Comparison of ENCODE assay signal across 20 mouse cellular contexts in the genomic region with DNA sequence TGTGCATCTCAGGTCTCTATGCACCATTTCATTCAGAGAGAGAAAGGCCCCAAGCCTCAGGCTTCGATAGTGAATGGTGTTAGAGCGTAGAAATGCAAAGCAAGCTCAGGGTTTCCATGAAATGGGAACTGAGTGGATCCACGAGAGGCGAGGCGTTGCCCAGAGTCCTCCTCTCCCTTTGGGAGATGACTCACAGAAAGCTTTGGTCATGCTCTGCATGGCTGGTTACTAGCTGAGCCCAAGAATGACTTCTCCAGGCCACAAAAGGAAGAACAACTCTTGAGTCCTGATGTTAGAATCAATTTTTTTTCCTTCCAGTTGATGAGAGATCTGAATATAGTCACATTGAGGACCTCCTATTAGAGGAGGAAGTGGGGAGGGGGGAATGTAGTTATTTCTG.
A peak's percentile ranks its signal among the peaks of the same experiment; 100 is the strongest.
DNase-seq lines count a peak whose midpoint lies in the region; ATAC-seq and TF ChIP-seq lines count a peak whose summit lies in the region.
"Had no signal": no experiment of that assay in that cellular context is flagged by ENCODE, and none has a peak within 500 bp of the region (broad histone marks: within the 10 kb centered on the region; RNA-seq: fewer than 3 reads in every experiment).

No protein-coding gene starts in this region.

- peak overlapping the region; percentile 49; the same call in 1 of the 2 replicates for H3K27ac ChIP-seq in embryonic fibroblast, embryonic 13.5 days (ENCODE audit: insufficient read depth, low read length)
- no peak overlapping the region for H3K27ac ChIP-seq in limb, embryonic 10.5 days
- H3K27ac ChIP-seq in liver, embryonic 12.5 days, result no peak overlapping the region
- H3K27ac ChIP-seq: embryonic facial prominence, embryonic 10.5 days; liver, embryonic 13.5 days; midbrain, embryonic 10.5 days; stomach, postnatal 0 days had no signal

- H3K9ac ChIP-seq in liver, embryonic 12.5 days, result no peak overlapping the region
- H3K9ac ChIP-seq: liver, embryonic 13.5 days had no signal

- H3K9me3 ChIP-seq in limb, embryonic 10.5 days (replicated peaks), result no peaks in the 10 kb centered on the region
- H3K9me3 ChIP-seq in liver, embryonic 12.5 days (replicated peaks), result no peaks in the 10 kb centered on the region
- H3K9me3 ChIP-seq: embryonic facial prominence, embryonic 10.5 days; liver, embryonic 13.5 days; midbrain, embryonic 10.5 days had no signal

- TF ChIP-seq CTCF in embryonic fibroblast, embryonic 13.5 days (IDR thresholded peaks at IDR 0.05; ENCODE audit: borderline replicate concordance, insufficient read depth, low read length), result no peak

- WGBS in limb, embryonic 10.5 days, result 91% methylated on average over 5 of the region's 5 CpGs
- WGBS in liver, embryonic 12.5 days (ENCODE audit: insufficient replicate concordance), result 60% methylated on average over 5 of the region's 5 CpGs

- no peak overlapping the region for H3K4me3 ChIP-seq in embryonic fibroblast, embryonic 13.5 days (ENCODE audit: insufficient read depth, low read length)
- no peak overlapping the region for H3K4me3 ChIP-seq in limb, embryonic 10.5 days
- H3K4me3 ChIP-seq in liver, embryonic 12.5 days, result no peak overlapping the region
- H3K4me3 ChIP-seq: embryonic facial prominence, embryonic 10.5 days; liver, embryonic 13.5 days; midbrain, embryonic 10.5 days had no signal

- no peak for ATAC-seq in liver, embryonic 12.5 days
- ATAC-seq: hindbrain, embryonic 16.5 days; lung, postnatal 0 days had no signal

- H3K36me3 ChIP-seq in limb, embryonic 10.5 days, result no peaks in the 10 kb centered on the region
- no peaks in the 10 kb centered on the region for H3K36me3 ChIP-seq in liver, embryonic 12.5 days
- H3K36me3 ChIP-seq: embryonic facial prominence, embryonic 10.5 days; liver, embryonic 13.5 days; midbrain, embryonic 10.5 days had no signal

- intact Hi-C loops in heart, postnatal 10 days (cut with DNase I), result no loop called here

- no peak for TF ChIP-seq POLR2A in embryonic fibroblast, embryonic 13.5 days (IDR thresholded peaks at IDR 0.05; ENCODE audit: low read depth, low read length)

- H3K27me3 ChIP-seq in limb, embryonic 10.5 days (ENCODE audit: low read depth, poor library complexity, severe bottlenecking), result no peaks in the 10 kb centered on the region
- no peaks in the 10 kb centered on the region for H3K27me3 ChIP-seq in liver, embryonic 12.5 days (replicated peaks)
- H3K27me3 ChIP-seq: liver, embryonic 13.5 days had no signal

- H3K4me2 ChIP-seq in liver, embryonic 12.5 days, result no peak overlapping the region
- H3K4me2 ChIP-seq: liver, embryonic 13.5 days had no signal

- peak; percentile 5 for DNase-seq in adrenal gland, postnatal 14 days
- DNase-seq in adrenal gland, postnatal 10 days, result no peak
- DNase-seq in 3134 (ENCODE audit: extremely low read depth, insufficient read length, low spot score), result peak; percentile 34
- DNase-seq in heart, postnatal 10 days, result peak; percentile 32 to 44
- DNase-seq in kidney, postnatal 25 days, result no peak
- no peak for DNase-seq in limb, embryonic 10.5 days (ENCODE audit: low spot score)
- DNase-seq: adrenal gland, adult 2 months; cerebellum, postnatal 14 days; kidney, adult 11 months; kidney, postnatal 14 days; left cerebral cortex, postnatal 4 days; liver, embryonic 13.5 days; thymus, postnatal 14 days had no signal

- H3K4me1 ChIP-seq in embryonic fibroblast, embryonic 13.5 days (ENCODE audit: control insufficient read depth, insufficient read depth, low read length), result 0 out of 2 replicates have a peak, but pooled peaks cover 2% of the 10 kb centered on the region
- no peaks in the 10 kb centered on the region for H3K4me1 ChIP-seq in limb, embryonic 10.5 days
- no peaks in the 10 kb centered on the region for H3K4me1 ChIP-seq in liver, embryonic 12.5 days
- H3K4me1 ChIP-seq: embryonic facial prominence, embryonic 10.5 days; liver, embryonic 13.5 days; midbrain, embryonic 10.5 days had no signal

Comparison
In these comparisons a context has a peak if more than half of its experiments do, and no peak if none do; other contexts are left out.
1. DNase-seq: peak in adrenal gland, postnatal 14 days (single experiment), 3134 (single experiment) and heart, postnatal 10 days (2 of 2); none in adrenal gland, postnatal 10 days (single experiment), kidney, postnatal 25 days (0 of 2) and limb, embryonic 10.5 days (single experiment).